Mouse (Mus musculus) ovary, adult 18-20 months (tissue): ENCODE results near the gene Upf3b.

Experiments used
- DNase-seq: peaks from one replicate; pipeline ENCODE4 v3.0.0; 2022; ENCODE audit warnings: low spot score, mixed read lengths

Upf3b gene

DNA sequence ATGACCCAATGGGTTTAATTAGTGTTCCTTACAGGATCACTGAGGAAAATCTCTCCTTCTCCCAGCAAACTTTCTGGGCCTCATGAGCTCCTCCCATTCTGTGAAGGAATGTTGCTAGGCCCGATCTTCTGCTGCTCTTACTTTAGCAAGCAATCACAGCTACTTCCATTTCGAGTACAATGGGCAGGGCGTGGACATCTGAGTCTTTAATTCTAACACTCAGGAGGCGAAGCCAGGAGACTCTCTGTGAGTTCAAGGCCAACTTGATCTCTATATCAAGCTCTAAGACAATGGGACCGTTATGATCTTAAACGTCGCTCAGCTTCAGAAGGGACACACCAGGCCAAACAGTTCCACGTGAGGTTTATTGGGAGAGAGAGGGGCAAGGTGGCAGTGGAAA lies 33.5 kb downstream of the Upf3b start:
- DNase-seq = no peak

DNA sequence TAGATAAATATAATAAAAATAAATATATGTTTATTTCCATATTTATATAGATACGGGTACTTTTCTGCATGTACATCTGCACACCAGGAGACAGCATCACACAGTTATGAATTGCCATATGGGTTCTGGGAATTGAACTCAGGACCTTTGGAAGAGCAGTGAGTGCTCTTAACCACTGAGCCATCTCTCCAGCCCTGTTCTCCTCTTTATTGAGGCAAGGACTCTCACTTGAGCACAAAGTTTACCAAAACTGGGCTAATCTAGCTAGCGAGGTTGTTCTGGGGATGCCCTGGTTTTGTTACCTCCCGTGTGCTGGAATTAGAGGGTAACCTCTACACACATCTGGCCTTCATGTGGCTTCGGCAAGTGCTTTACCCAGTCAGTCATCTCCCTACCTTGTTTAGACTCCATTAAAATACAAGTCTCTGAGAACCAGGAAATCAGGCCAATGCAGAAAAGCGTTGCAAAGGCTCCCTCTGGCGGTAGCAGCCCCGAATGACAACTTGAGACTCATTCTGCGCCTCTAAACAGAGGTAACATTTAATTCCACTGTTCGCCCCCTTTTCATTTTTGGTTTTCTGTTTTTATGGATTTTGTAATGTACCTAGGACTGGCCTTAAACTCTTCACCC lies 35.7 kb downstream of the Upf3b start:
- no peak for DNase-seq

DNA sequence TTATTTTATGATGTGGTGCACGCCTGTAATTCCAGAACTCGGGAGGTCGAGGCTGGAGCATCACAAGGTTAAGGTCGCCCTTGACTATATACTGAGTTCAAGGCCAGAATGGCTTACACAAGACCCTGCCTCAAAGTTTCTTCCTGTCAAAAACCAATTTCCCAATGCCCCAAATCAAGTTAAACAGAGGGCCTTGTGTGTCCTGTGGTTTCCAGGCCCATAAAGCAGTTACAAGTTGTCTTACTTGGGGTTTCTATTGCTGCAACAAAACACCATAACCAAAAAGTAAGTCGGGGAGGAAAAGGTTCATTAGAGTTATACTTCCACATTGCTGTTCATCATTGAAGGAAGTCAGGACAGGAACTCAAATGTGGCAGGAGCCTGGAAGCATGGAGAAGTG lies 41.4 kb downstream of the Upf3b start:
- DNase-seq = no peak

DNA sequence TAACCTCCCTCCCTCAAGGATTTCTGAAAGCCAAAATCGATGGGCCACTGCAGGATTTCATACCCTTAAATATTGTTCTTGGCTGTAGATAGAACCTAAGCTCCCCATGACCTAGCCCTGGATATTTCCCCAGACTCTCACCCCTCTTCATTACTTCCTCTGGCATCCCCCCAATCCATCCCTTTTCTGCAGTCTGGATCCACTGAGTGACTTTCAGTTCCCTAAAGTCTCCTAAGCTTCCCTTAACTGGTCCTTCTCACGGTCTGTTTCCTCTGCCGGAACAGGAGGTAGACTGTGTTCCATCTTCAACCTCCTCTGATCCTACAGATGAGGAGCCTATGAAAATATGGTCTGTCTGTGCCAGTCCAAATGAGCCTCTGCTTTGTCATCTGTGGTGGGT lies 42.8 kb downstream of the Upf3b start:
- DNase-seq = no peak

DNA sequence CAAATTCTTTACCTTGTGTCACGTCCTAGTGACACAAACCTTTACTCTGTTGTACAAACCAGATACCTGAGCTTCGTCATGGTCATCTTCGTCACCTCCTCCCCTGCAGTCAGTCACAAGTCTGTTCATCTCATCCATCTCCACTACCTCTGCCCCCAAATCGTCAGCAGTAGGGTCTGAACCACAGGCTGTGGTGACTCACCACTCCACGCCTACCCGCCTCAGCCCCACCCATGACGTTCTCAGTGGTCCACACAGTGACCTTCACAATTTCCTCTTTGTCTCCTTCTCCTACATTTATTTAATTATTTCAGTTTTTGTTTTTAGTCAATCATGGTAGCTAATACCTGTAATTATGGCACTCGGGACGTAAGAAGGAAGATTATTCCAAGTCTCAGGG lies 46.2 kb downstream of the Upf3b start:
- DNase-seq = no peak

DNA sequence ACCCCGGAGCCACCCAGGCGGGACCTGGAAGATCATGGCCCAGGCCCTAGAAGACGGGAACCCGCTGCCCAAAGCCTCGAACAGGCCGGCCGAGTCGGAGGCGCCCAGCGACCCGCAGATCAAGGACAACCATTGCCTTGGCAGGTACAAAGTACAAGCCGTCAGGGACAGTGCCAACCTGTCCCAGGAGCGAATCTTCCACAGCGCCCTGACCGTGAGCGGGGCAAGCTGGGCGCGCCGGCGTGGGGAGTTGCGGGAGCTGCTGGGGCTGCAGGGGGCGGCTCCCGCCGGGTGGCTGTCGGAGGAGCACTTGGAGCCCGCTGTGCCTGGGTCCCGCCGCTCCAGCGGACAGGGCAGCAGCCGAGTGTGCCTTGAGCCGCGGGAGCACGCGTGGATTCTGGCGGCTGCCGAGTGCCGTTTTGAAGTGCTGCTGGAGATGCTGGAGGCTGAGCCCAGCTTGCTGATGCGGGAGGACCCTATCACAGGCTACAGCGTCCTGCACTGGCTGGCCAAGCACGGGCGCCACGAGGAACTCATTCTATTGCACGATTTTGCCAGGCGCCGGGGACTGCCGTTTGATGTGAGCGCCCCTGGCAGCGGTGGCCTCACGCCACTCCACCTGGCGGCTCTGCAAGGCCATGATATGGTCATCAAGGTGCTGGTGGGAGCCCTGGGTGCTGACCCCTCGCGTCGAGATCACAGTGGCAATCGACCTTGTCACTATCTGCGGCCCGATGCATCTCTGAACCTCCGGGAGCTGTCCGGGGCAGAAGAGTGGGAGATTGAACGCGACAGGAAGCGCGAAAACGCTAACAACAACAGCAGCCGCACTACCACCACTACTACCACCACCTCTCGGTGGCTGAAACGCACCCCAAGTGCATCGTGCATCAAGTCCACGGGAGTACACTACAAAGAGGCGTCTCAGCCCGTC lies 61.0 kb downstream of the Upf3b start:
- no peak for DNase-seq

DNA sequence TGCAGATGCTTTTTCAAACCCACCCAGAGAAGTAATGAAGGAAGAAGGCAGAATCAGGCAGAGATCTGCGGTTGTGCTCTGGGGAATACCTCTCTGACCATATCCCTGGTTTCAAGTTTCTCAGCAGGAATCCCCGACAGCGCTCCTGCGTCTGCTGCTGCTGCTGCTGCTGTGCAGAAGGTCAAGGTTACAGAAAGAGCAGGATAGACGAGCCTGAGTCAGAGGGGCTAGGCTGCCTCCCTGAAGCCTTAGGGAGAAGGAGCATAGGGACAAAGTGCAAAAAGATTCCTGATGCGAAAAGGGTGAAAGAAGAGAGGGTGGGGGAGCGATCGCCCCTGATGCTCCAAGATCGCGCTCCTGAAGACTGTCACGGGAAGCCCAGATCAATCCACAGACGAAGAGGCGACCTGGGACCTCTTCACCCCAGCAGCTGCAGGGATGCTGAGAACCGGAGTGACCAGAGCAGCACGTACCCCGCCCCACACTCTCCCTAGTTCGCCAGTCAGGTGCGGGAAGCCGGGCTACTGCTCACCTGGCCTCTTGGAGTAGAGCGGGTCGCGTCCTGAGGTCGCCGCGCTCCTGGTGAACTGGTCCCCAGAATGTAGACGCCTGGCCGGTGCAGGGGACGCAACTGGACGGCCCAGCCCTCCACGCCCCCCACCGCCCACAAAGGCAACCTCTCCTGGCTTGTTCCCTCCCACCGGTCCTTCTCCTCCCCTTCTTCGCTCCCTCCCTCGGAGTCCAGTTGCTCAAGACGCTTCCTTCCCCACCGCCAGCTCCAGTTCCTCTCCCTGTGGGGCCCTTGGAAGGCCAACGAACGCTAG lies 61.8 kb downstream of the Upf3b start, which contains the start of gene Sowahd:
TSS of gene Sowahd (plus strand) at position 780 of the 824 bp plus-strand sequence.
- DNase-seq = no peak

DNA sequence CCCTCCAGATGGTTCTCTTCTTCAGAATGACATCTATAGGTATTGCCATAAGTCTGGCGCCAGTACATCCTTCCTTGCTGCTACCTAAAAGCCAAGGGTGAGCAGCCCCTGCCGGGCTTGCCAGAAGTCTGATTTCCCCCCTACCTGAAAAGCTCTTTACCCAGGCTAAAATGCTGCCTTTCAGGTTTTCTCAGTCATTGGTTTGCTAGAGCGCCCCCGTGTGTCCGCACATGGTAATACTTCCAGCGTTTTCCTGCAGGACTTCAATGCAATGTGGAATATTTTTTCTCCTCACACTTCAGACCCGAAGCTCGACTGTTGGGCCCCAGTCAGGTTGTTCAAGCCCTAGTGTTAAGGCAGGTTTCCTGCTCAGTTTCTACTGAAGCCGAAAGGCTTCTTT lies 67.4 kb downstream of the Upf3b start:
- no peak for DNase-seq
